Mouse (Mus musculus) kidney, embryonic 15.5 days (tissue): Measurements from ENCODE around the gene Lmntd1. TPM values are rescaled to one million over a fixed set of nuclear protein-coding genes. Genes with fewer than 3 reads are reported as not detected.
A peak's percentile ranks its signal among the peaks of the same experiment; 100 is the strongest.

Experiments
- ATAC-seq: fragments of 200-750 bp; cut with Nextera tagmentation; replicated peaks from 2 replicates; pipeline ENCODE4 v1.8.0; 2017; ENCODE audit warnings: moderate TSS enrichment; ENCODE audit not compliant: low FRiP score
- H3K27ac ChIP-seq: fragments of 300-500 bp; sonication (generic); 2 replicates; pipeline ENCODE4 v1.5.1; 2015; ENCODE audit warnings: mild to moderate bottlenecking, inconsistent platforms
- H3K27me3 ChIP-seq: fragments of 300-500 bp; sonication (generic); 2 replicates; pipeline ENCODE4 v1.6.1; 2015; ENCODE audit warnings: inconsistent platforms
- H3K36me3 ChIP-seq: fragments of 300-500 bp; sonication (generic); 2 replicates; pipeline ENCODE4 v1.6.1; 2015; ENCODE audit warnings: inconsistent platforms
- H3K4me1 ChIP-seq: fragments of 300-500 bp; sonication (generic); 2 replicates; pipeline ENCODE4 v1.6.1; 2015; ENCODE audit warnings: inconsistent platforms
- H3K4me2 ChIP-seq: fragments of 300-500 bp; sonication (generic); 2 replicates; pipeline ENCODE4 v1.6.1; 2015; ENCODE audit warnings: moderate library complexity, mild to moderate bottlenecking, inconsistent platforms
- H3K4me3 ChIP-seq: fragments of 300-500 bp; sonication (generic); replicated peaks from 2 replicates; pipeline ENCODE4 v1.5.1; 2015; ENCODE audit warnings: mild to moderate bottlenecking, inconsistent platforms
- H3K9ac ChIP-seq: fragments of 300-500 bp; sonication (generic); 2 replicates; pipeline ENCODE4 v1.6.1; 2015; ENCODE audit warnings: mild to moderate bottlenecking, inconsistent platforms
- H3K9me3 ChIP-seq: fragments of 300-500 bp; sonication (generic); replicated peaks from 2 replicates; pipeline ENCODE4 v1.6.1; 2016; ENCODE audit warnings: inconsistent platforms
- WGBS: fragments of 180-500 bp; shearing (Covaris S2); methylation state at CpG from one replicate; pipeline ENCODE4 v1.1.7; 2015; ENCODE audit warnings: mixed read lengths; 5-methylcytosine and 5-hydroxymethylcytosine counted together
- polyA plus RNA-seq: library from polyadenylated mRNA; unstranded; fragments of >200 nt; fragmentation: Nextera tagmentation; extraction: Ambion mirVana; gene quantifications from 2 replicates; pipeline ENCODE4 v1.2.1, GENCODE M21; 2015

The Lmntd1 gene
- polyA plus RNA-seq, 1 experiment from 2014 or later = 2.4 TPM

GRCm38 (mm10) chr6:145604126-145604525 lies 10.0 kb downstream of the Lmntd1 start:
- 68% methylated on average over 2 of the region's 2 CpGs for WGBS
- H3K9me3 ChIP-seq = no peaks in the 10 kb centered on the region
- no peak overlapping the region for H3K9ac ChIP-seq
- no peaks in the 10 kb centered on the region for H3K27me3 ChIP-seq
- H3K4me1 ChIP-seq = peaks cover 29% of the 10 kb centered on the region
- H3K4me3 ChIP-seq = no peak overlapping the region
- ATAC-seq = no peak
- no peaks in the 10 kb centered on the region for H3K36me3 ChIP-seq
- no peak overlapping the region; the same call in 1 of the 2 replicates for H3K27ac ChIP-seq
- no peak overlapping the region for H3K4me2 ChIP-seq

- H3K9me3 ChIP-seq = no peaks in the 10 kb centered on the region
- H3K4me3 ChIP-seq = no peak overlapping the region
- peaks cover 29% of the 10 kb centered on the region for H3K4me1 ChIP-seq
- H3K27me3 ChIP-seq = no peaks in the 10 kb centered on the region
- 30% methylated on average over 11 of the region's 11 CpGs for WGBS
- ATAC-seq = peak; percentile 85
- H3K4me2 ChIP-seq = no peak overlapping the region
- no peaks in the 10 kb centered on the region for H3K36me3 ChIP-seq
- no peak overlapping the region for H3K27ac ChIP-seq
- H3K9ac ChIP-seq = no peak overlapping the region
Measured at GRCm38 (mm10) chr6:145598794-145599555, 15.1 kb downstream of the Lmntd1 start.

- Histone ChIP-seq H3K4me1 (peaks cover 46% of the 10 kb centered on the region), H3K4me2 (no peak overlapping the region), H3K4me3 (no peak overlapping the region), H3K9me3 (no peaks in the 10 kb centered on the region), H3K9ac (no peak overlapping the region), H3K27ac (no peak overlapping the region), H3K36me3 (no peaks in the 10 kb centered on the region), H3K27me3 (no peaks in the 10 kb centered on the region)
- no peak for ATAC-seq
- 50% methylated on average over 4 of the region's 4 CpGs for WGBS
Measured at GRCm38 (mm10) chr6:145595905-145596304, 18.2 kb downstream of the Lmntd1 start.

GRCm38 (mm10) chr6:145593991-145594390 lies 20.1 kb downstream of the Lmntd1 start:
- Histone ChIP-seq H3K4me3 (no peak overlapping the region), H3K4me1 (peaks cover 48% of the 10 kb centered on the region), H3K27me3 (no peaks in the 10 kb centered on the region), H3K9ac (no peak overlapping the region), H3K27ac (peak overlapping the region; percentile 29; the same call in 1 of the 2 replicates), H3K9me3 (no peaks in the 10 kb centered on the region), H3K4me2 (no peak overlapping the region), H3K36me3 (no peaks in the 10 kb centered on the region)
- WGBS = 16% methylated on average over 7 of the region's 7 CpGs
- ATAC-seq = peak; percentile 67

- 33% methylated on average over 8 of the region's 8 CpGs for WGBS
- H3K27me3 ChIP-seq = no peaks in the 10 kb centered on the region
Measured at GRCm38 (mm10) chr6:145592531-145592998, 21.6 kb downstream of the Lmntd1 start.

GRCm38 (mm10) chr6:145592036-145592435 lies 22.1 kb downstream of the Lmntd1 start:
- H3K4me3 ChIP-seq = no peak overlapping the region
- H3K27ac ChIP-seq = peak overlapping the region; percentile 75
- H3K36me3 ChIP-seq = no peaks in the 10 kb centered on the region
- no peak overlapping the region for H3K4me2 ChIP-seq
- no peak overlapping the region for H3K9ac ChIP-seq
- H3K4me1 ChIP-seq = peaks cover 39% of the 10 kb centered on the region
- ATAC-seq = peak; percentile 9; the same call in 1 of the 2 replicates
- H3K27me3 ChIP-seq = no peaks in the 10 kb centered on the region
- H3K9me3 ChIP-seq = no peaks in the 10 kb centered on the region
- WGBS = 59% methylated on average over 6 of the region's 6 CpGs

More at GRCm38 (mm10) chr6:145592531-145592998, 21.6 kb downstream of the Lmntd1 start:
- no peak overlapping the region for H3K4me2 ChIP-seq
- H3K27ac ChIP-seq = peak overlapping the region; percentile 75
- H3K4me3 ChIP-seq = no peak overlapping the region
- no peak overlapping the region for H3K9ac ChIP-seq
- no peaks in the 10 kb centered on the region for H3K9me3 ChIP-seq
- peaks cover 39% of the 10 kb centered on the region for H3K4me1 ChIP-seq
- ATAC-seq = 0 out of 2 replicates have a peak, but pooled peaks have one; percentile 14
- no peaks in the 10 kb centered on the region for H3K36me3 ChIP-seq

- Histone ChIP-seq H3K36me3 (no peaks in the 10 kb centered on the region), H3K9ac (no peak overlapping the region), H3K4me1 (peaks cover 39% of the 10 kb centered on the region), H3K9me3 (no peaks in the 10 kb centered on the region), H3K4me2 (no peak overlapping the region), H3K27me3 (no peaks in the 10 kb centered on the region), H3K27ac (no peak overlapping the region; the same call in 1 of the 2 replicates), H3K4me3 (no peak overlapping the region)
- WGBS = 64% methylated on average over 1 of the region's 1 CpGs
- no peak for ATAC-seq
Measured at GRCm38 (mm10) chr6:145591578-145591977, 22.5 kb downstream of the Lmntd1 start.

GRCm38 (mm10) chr6:145590501-145591293 lies 23.4 kb downstream of the Lmntd1 start:
- WGBS = 43% methylated on average over 11 of the region's 11 CpGs
- H3K4me2 ChIP-seq = no peak overlapping the region
- no peak overlapping the region for H3K9ac ChIP-seq
- no peaks in the 10 kb centered on the region for H3K36me3 ChIP-seq
- no peaks in the 10 kb centered on the region for H3K27me3 ChIP-seq
- H3K9me3 ChIP-seq = no peaks in the 10 kb centered on the region
- H3K4me3 ChIP-seq = no peak overlapping the region
- no peak overlapping the region for H3K27ac ChIP-seq
- H3K4me1 ChIP-seq = peaks cover 35% of the 10 kb centered on the region
- ATAC-seq = no peak

- Histone ChIP-seq H3K27ac (no peak overlapping the region), H3K27me3 (no peaks in the 10 kb centered on the region; the same call in 1 of the 2 replicates), H3K4me2 (no peak overlapping the region), H3K9ac (no peak overlapping the region), H3K9me3 (no peaks in the 10 kb centered on the region), H3K4me1 (peaks cover 11% of the 10 kb centered on the region), H3K36me3 (no peaks in the 10 kb centered on the region), H3K4me3 (no peak overlapping the region)
- no peak for ATAC-seq
- 86% methylated on average over 21 of the region's 21 CpGs for WGBS
Measured at GRCm38 (mm10) chr6:145585052-145585973, 28.8 kb downstream of the Lmntd1 start.

GRCm38 (mm10) chr6:145581366-145582170 lies 32.6 kb downstream of the Lmntd1 start:
- H3K27ac ChIP-seq = no peak overlapping the region
- no peak overlapping the region for H3K9ac ChIP-seq
- H3K4me3 ChIP-seq = no peak overlapping the region
- H3K36me3 ChIP-seq = no peaks in the 10 kb centered on the region
- WGBS = 57% methylated on average over 10 of the region's 10 CpGs
- H3K9me3 ChIP-seq = no peaks in the 10 kb centered on the region
- H3K4me2 ChIP-seq = 0 out of 2 replicates have a peak overlapping the region, but pooled peaks have one; percentile 1
- H3K4me1 ChIP-seq = peaks cover 33% of the 10 kb centered on the region
- no peaks in the 10 kb centered on the region; the same call in 1 of the 2 replicates for H3K27me3 ChIP-seq
- ATAC-seq = no peak

- Histone ChIP-seq H3K4me2 (no peak overlapping the region), H3K36me3 (no peaks in the 10 kb centered on the region), H3K27ac (no peak overlapping the region), H3K27me3 (no peaks in the 10 kb centered on the region; the same call in 1 of the 2 replicates), H3K9ac (no peak overlapping the region), H3K9me3 (no peaks in the 10 kb centered on the region), H3K4me3 (no peak overlapping the region), H3K4me1 (peaks cover 33% of the 10 kb centered on the region)
- WGBS = 76% methylated on average over 3 of the region's 3 CpGs
- no peak for ATAC-seq
Measured at GRCm38 (mm10) chr6:145579761-145580160, 34.4 kb downstream of the Lmntd1 start.
